Mouse (Mus musculus) bone marrow, adult 2 months (tissue): ENCODE measurements around the gene Cul7. TPM values are rescaled to one million over a fixed set of nuclear protein-coding genes. Genes with fewer than 3 reads are reported as not detected.

Source experiments
- H3K27ac ChIP-seq: fragments of 200-500 bp; 2 replicates; pipeline ENCODE4 v1.5.1; 2012; ENCODE audit warnings: low read depth, mild to moderate bottlenecking, control low read depth, inconsistent platforms, low read length; ENCODE audit not compliant: control insufficient read depth, poor library complexity, insufficient read depth
- H3K4me1 ChIP-seq: fragments of 200-500 bp; 2 replicates; pipeline ENCODE4 v1.6.1; 2011; ENCODE audit warnings: low read length; ENCODE audit not compliant: control insufficient read depth, insufficient read depth
- H3K4me3 ChIP-seq: fragments of 200-500 bp; replicated peaks from 2 replicates; pipeline ENCODE3; 2011; ENCODE audit warnings: mild to moderate bottlenecking, low read depth, low read length, control low read depth; ENCODE audit not compliant: control insufficient read depth
- CTCF ChIP-seq: fragments of 200-500 bp; IDR thresholded peaks from 2 replicates; pipeline ENCODE4 v1.5.1; 2011; ENCODE audit warnings: low read length, control low read depth; ENCODE audit not compliant: control insufficient read depth, insufficient read depth
- POLR2A ChIP-seq: fragments of 200-500 bp; IDR thresholded peaks from 2 replicates; pipeline ENCODE4 v1.6.1; 2011; ENCODE audit warnings: low read depth, mild to moderate bottlenecking, control low read depth, low read length, borderline replicate concordance; ENCODE audit not compliant: control insufficient read depth
- WGBS: fragments of 180-500 bp; shearing (Covaris S2); methylation state at CpG from one replicate; pipeline ENCODE4 v1.1.7; 2018; 5-methylcytosine and 5-hydroxymethylcytosine counted together
- polyA plus RNA-seq: library from polyadenylated mRNA; stranded (reverse); fragments of >200 nt; gene quantifications from 2 replicates; pipeline ENCODE4 v1.2.4, GENCODE M21; 2011; ENCODE audit warnings: low replicate concordance; ENCODE audit not compliant: missing spikeins, insufficient read depth, insufficient read length

The Cul7 gene
- polyA plus RNA-seq, 1 experiment, result 12.5 TPM

DNA sequence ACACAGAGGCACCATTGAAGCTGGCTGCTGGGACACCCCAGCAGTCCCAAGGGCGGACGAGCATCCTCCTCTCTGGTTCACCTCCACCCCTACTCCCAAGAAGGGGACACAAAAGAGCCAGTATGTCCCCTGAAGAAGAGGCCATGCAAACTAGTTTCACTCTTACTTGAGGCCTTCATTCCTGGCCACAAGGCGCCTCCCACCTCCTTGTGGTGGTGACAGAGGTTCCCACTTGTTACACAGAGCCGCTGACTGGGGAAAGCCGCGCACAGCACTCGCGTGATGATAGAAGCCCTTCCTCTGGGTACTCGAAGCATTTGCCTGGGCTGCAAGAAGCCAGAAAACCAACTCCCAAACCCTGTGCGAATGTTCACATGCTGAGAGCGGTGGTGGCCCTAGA lies 27.9 kb upstream of the Cul7 start:
- TF ChIP-seq POLR2A (no peak), CTCF (no peak)
- Histone ChIP-seq H3K4me3 (no peak overlapping the region), H3K4me1 (peaks cover 4% of the 10 kb centered on the region), H3K27ac (no peak overlapping the region)
- WGBS, result 22% methylated on average over 11 of the region's 11 CpGs

DNA sequence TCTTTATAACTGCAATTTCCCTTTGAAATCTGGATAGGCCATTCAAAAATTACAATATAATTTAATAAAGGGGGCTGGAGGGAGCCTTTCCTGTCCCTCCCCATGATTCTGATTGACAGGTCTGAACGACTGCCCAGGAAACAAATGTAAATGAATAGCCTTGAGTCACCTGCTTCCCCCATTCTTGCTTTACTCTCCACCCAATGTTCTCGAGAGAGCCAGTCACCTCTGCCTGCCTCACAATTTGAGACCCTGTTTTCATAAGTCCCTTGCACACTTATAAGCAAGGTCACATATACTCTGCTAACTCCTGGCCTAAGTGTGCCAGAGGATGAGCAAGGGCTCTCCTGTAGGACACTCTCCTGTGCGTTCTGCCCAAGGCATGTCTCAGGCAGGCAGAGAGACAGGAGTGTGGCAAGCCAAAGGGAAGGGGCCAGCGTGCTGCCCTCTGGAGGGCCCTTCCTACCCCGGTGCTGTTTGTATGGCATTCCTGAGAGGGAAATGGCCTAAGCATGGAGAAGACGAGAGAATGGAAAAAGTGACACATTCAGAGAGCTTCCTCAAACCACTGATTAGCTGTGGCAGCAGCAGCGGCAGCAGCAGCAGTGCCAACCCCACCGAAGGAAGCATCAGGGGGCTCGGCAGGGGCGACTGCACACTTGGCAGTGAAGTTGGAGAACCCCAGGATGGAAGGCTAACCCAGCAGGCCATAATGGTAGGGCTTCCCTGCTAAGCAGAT lies 26.1 kb upstream of the Cul7 start:
- no peak for TF ChIP-seq POLR2A
- no peak for TF ChIP-seq CTCF
- 20% methylated on average over 10 of the region's 10 CpGs for WGBS
- H3K4me1 ChIP-seq, result peaks cover 4% of the 10 kb centered on the region
- no peak overlapping the region for H3K4me3 ChIP-seq
- no peak overlapping the region for H3K27ac ChIP-seq

- 60% methylated on average over 12 of the region's 12 CpGs for WGBS
- no peak overlapping the region for H3K27ac ChIP-seq
- no peak overlapping the region for H3K4me3 ChIP-seq
- peaks cover 4% of the 10 kb centered on the region for H3K4me1 ChIP-seq
- TF ChIP-seq POLR2A (no peak), CTCF (no peak)
Measured at GRCm38 (mm10) chr17:46624598-46624997, 25.5 kb upstream of the Cul7 start.

GRCm38 (mm10) chr17:46627409-46627808 lies 22.7 kb upstream of the Cul7 start:
- Histone ChIP-seq H3K4me1 (no peaks in the 10 kb centered on the region; the same call in 1 of the 2 replicates), H3K27ac (no peak overlapping the region), H3K4me3 (no peak overlapping the region)
- 69% methylated on average over 6 of the region's 6 CpGs for WGBS
- no peak for TF ChIP-seq POLR2A
- TF ChIP-seq CTCF, result no peak

- WGBS, result 6% methylated on average over 13 of the region's 13 CpGs
- peak overlapping the region; percentile 2 for H3K4me3 ChIP-seq
- no peaks in the 10 kb centered on the region; the same call in 1 of the 2 replicates for H3K4me1 ChIP-seq
Measured at GRCm38 (mm10) chr17:46628471-46628790, 21.7 kb upstream of the Cul7 start.

DNA sequence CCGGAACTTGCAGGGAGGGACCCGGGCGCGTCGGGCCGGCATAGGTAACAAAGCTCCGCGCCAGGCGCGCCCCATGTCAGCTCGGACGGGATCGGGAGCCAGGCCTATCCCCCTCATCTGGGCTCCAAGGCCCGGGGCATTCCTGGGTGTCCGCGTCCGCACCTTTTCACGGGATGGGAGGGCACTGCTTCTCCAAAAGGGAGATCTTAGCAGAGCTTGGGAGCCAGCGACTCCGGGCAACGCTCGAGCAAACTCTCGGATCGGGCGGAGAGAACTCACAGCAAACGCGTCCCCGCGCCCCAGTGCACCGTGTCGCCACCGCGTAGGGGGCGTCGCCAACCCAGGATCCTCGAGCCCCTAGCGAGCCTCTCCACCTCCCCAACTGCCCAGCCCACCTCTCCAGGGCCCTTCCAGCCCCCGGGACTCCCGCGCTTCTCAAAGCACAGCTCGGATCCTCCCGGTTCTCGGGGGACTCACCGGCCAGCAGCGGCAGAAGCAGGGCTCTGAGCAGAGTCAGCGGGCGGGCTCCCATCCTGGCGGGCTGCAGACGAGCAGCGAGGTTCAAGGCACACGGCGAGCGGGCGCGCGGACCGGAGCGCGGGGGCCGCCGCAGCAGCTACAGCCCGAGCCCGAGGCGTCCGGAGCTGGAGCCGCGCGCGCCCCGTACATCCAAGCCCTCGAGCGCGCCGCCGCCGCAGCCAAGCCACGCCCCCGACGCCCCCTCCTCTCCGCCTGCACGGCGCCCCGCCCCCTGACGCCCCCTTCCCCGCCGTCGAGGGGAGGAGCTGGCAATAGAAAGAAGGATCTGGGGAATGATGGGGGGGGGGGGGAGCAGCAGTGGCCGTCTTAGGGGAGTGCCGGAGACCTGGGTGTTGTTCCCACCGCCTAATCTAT lies 21.1 kb upstream of the Cul7 start, which contains the start of gene Ptk7:
Gene Ptk7 (minus strand): TSS at position 714 of the 894 bp plus-strand sequence.
- TF ChIP-seq POLR2A (no peak), CTCF (no peak)
- no peaks in the 10 kb centered on the region; the same call in 1 of the 2 replicates for H3K4me1 ChIP-seq
- under 1% methylated on average over 84 of the region's 90 CpGs for WGBS
- H3K27ac ChIP-seq, result no peak within 1 kb of the TSS
- peak within 1 kb of the TSS; percentile 2 for H3K4me3 ChIP-seq

More at GRCm38 (mm10) chr17:46628471-46628790, 21.7 kb upstream of the Cul7 start:
- no peak overlapping the region for H3K27ac ChIP-seq
- no peak for TF ChIP-seq CTCF
- no peak for TF ChIP-seq POLR2A

- 20% methylated on average over 12 of the region's 12 CpGs for WGBS
- Histone ChIP-seq H3K27ac (no peak overlapping the region), H3K4me1 (no peaks in the 10 kb centered on the region; the same call in 1 of the 2 replicates), H3K4me3 (no peak overlapping the region)
- TF ChIP-seq POLR2A (no peak), CTCF (no peak)
Measured at GRCm38 (mm10) chr17:46629685-46630441, 20.3 kb upstream of the Cul7 start.
